In genomic region chr17:28427666-28428065, GRCm38 (mm10) we compare ENCODE assay signal across 1 mouse cellular context.
TF ChIP-seq lines count a peak whose summit lies in the region.

No protein-coding gene starts in this region.

TF ChIP-seq in CH12.LX, 34 proteins besides CTCF, POLR2A, EP300 and RAD21 (continued from another document):
- TF ChIP-seq ZC3H11A (IDR thresholded peaks at IDR 0.05; ENCODE audit: low read depth, low read length) (no peak), NRF1 (IDR thresholded peaks at IDR 0.05; ENCODE audit: low read depth, low read length) (no peak), MEF2A (IDR thresholded peaks at IDR 0.05; ENCODE audit: borderline replicate concordance, low read depth, low read length) (no peak), SIN3A (IDR thresholded peaks at IDR 0.05; ENCODE audit: low read length) (no peak)
